Mouse (Mus musculus) neural tube, embryonic 15.5 days (tissue): ENCODE measurements around the gene Erp27. TPM values are rescaled to one million over a fixed set of nuclear protein-coding genes. Genes with fewer than 3 reads are reported as not detected.

Experiments
- ATAC-seq: fragments of 200-750 bp; cut with Nextera tagmentation; 2 replicates; pipeline ENCODE4 v1.8.0; 2017; ENCODE audit warnings: mild to moderate bottlenecking, moderate TSS enrichment, moderate library complexity; ENCODE audit not compliant: low FRiP score
- H3K27ac ChIP-seq: fragments of 300-500 bp; sonication (generic); replicated peaks from 2 replicates; pipeline ENCODE4 v1.5.1; 2015; ENCODE audit warnings: mild to moderate bottlenecking, inconsistent platforms
- H3K27me3 ChIP-seq: fragments of 300-500 bp; sonication (generic); replicated peaks from 2 replicates; pipeline ENCODE4 v1.6.1; 2015; ENCODE audit warnings: inconsistent platforms
- H3K36me3 ChIP-seq: fragments of 300-500 bp; sonication (generic); 2 replicates; pipeline ENCODE4 v1.6.1; 2015; ENCODE audit warnings: inconsistent platforms
- H3K4me1 ChIP-seq: fragments of 300-500 bp; sonication (generic); 2 replicates; pipeline ENCODE4 v1.6.1; 2015; ENCODE audit warnings: inconsistent platforms
- H3K4me2 ChIP-seq: fragments of 300-500 bp; sonication (generic); 2 replicates; pipeline ENCODE4 v1.6.1; 2015; ENCODE audit warnings: inconsistent platforms, mild to moderate bottlenecking, moderate library complexity
- H3K4me3 ChIP-seq: fragments of 300-500 bp; sonication (generic); replicated peaks from 2 replicates; pipeline ENCODE4 v1.5.1; 2015; ENCODE audit warnings: mild to moderate bottlenecking, inconsistent platforms
- H3K9ac ChIP-seq: fragments of 300-500 bp; sonication (generic); replicated peaks from 2 replicates; pipeline ENCODE4 v1.6.1; 2015; ENCODE audit warnings: mild to moderate bottlenecking, inconsistent platforms
- H3K9me3 ChIP-seq: fragments of 300-500 bp; sonication (generic); replicated peaks from 2 replicates; pipeline ENCODE4 v1.6.1; 2016; ENCODE audit warnings: inconsistent platforms
- WGBS: fragments of 180-500 bp; shearing (Covaris S2); methylation state at CpG from one replicate; pipeline ENCODE4 v1.1.7; 2015; ENCODE audit warnings: mixed read lengths; 5-methylcytosine and 5-hydroxymethylcytosine counted together
- polyA plus RNA-seq: library from polyadenylated mRNA; unstranded; fragments of >200 nt; fragmentation: Nextera tagmentation; extraction: Ambion mirVana; gene quantifications from 2 replicates; pipeline ENCODE4 v1.2.1, GENCODE M21; 2015

Gene Erp27
- polyA plus RNA-seq, 1 experiment from 2014 or later = not detected

- Histone ChIP-seq H3K4me1 (no peaks in the 10 kb centered on the region; the same call in 1 of the 2 replicates), H3K27me3 (no peaks in the 10 kb centered on the region; the same call in 1 of the 2 replicates), H3K4me2 (no peak overlapping the region), H3K27ac (no peak overlapping the region), H3K4me3 (no peak overlapping the region), H3K9ac (no peak overlapping the region), H3K36me3 (no peaks in the 10 kb centered on the region), H3K9me3 (no peaks in the 10 kb centered on the region)
- WGBS = 93% methylated on average over 6 of the region's 6 CpGs
- ATAC-seq = no peak
Observed at GRCm38 (mm10) chr6:136883961-136884360, 38.0 kb downstream of the Erp27 start.

- no peak overlapping the region for H3K4me2 ChIP-seq
- no peaks in the 10 kb centered on the region for H3K36me3 ChIP-seq
- no peak overlapping the region for H3K27ac ChIP-seq
- 86% methylated on average over 3 of the region's 3 CpGs for WGBS
- no peaks in the 10 kb centered on the region; the same call in 1 of the 2 replicates for H3K27me3 ChIP-seq
- H3K9ac ChIP-seq = no peak overlapping the region
- no peaks in the 10 kb centered on the region for H3K9me3 ChIP-seq
- H3K4me3 ChIP-seq = no peak overlapping the region
- no peaks in the 10 kb centered on the region; the same call in 1 of the 2 replicates for H3K4me1 ChIP-seq
- ATAC-seq = no peak
Observed at GRCm38 (mm10) chr6:136883431-136883915, 38.5 kb downstream of the Erp27 start.

GRCm38 (mm10) chr6:136881678-136882077 is 40.3 kb downstream of the Erp27 start:
- WGBS = 84% methylated on average over 8 of the region's 8 CpGs
- Histone ChIP-seq H3K27me3 (no peaks in the 10 kb centered on the region; the same call in 1 of the 2 replicates), H3K9me3 (no peaks in the 10 kb centered on the region), H3K9ac (no peak overlapping the region), H3K4me1 (no peaks in the 10 kb centered on the region; the same call in 1 of the 2 replicates), H3K4me2 (no peak overlapping the region), H3K4me3 (no peak overlapping the region), H3K27ac (no peak overlapping the region), H3K36me3 (no peaks in the 10 kb centered on the region)
- no peak for ATAC-seq

GRCm38 (mm10) chr6:136875670-136876069 is 46.3 kb downstream of the Erp27 start, which contains the start of gene Mgp:
Gene Mgp (minus strand): TSS chr6:136875823.
- H3K27me3 ChIP-seq = no peaks in the 10 kb centered on the region
- H3K4me3 ChIP-seq = 0 out of 2 replicates have a peak within 1 kb of the TSS, but pooled peaks have one; percentile 3
- H3K9ac ChIP-seq = no peak within 1 kb of the TSS
- peak within 1 kb of the TSS; percentile 20 for H3K4me2 ChIP-seq
- ATAC-seq = no peak
- H3K27ac ChIP-seq = no peak within 1 kb of the TSS
- no peaks in the 10 kb centered on the region for H3K36me3 ChIP-seq
- H3K4me1 ChIP-seq = peaks cover 9% of the 10 kb centered on the region; the same call in 1 of the 2 replicates
- WGBS = 65% methylated on average over 9 of the region's 9 CpGs
- no peaks in the 10 kb centered on the region for H3K9me3 ChIP-seq

- WGBS = 44% methylated on average over 8 of the region's 8 CpGs
- H3K4me2 ChIP-seq = peak overlapping the region; percentile 20
- no peak for ATAC-seq
- 0 out of 2 replicates have a peak overlapping the region, but pooled peaks have one; percentile 3 for H3K4me3 ChIP-seq
- no peak overlapping the region for H3K9ac ChIP-seq
- no peak overlapping the region for H3K27ac ChIP-seq
- peaks cover 9% of the 10 kb centered on the region; the same call in 1 of the 2 replicates for H3K4me1 ChIP-seq
- no peaks in the 10 kb centered on the region for H3K9me3 ChIP-seq
- no peaks in the 10 kb centered on the region for H3K36me3 ChIP-seq
- H3K27me3 ChIP-seq = no peaks in the 10 kb centered on the region
Observed at GRCm38 (mm10) chr6:136874599-136874998, 47.4 kb downstream of the Erp27 start.

- Histone ChIP-seq H3K27ac (no peak overlapping the region), H3K4me2 (no peak overlapping the region), H3K36me3 (no peaks in the 10 kb centered on the region), H3K4me3 (no peak overlapping the region), H3K9ac (no peak overlapping the region), H3K4me1 (no peaks in the 10 kb centered on the region), H3K9me3 (no peaks in the 10 kb centered on the region), H3K27me3 (no peaks in the 10 kb centered on the region)
- WGBS = 89% methylated on average over 5 of the region's 5 CpGs
- no peak for ATAC-seq
Observed at GRCm38 (mm10) chr6:136868921-136869320, 53.1 kb downstream of the Erp27 start.

GRCm38 (mm10) chr6:136866150-136866549 is 55.8 kb downstream of the Erp27 start:
- 73% methylated on average over 4 of the region's 4 CpGs for WGBS
- Histone ChIP-seq H3K9me3 (no peaks in the 10 kb centered on the region), H3K36me3 (no peaks in the 10 kb centered on the region), H3K4me3 (no peak overlapping the region), H3K4me2 (no peak overlapping the region), H3K9ac (no peak overlapping the region), H3K4me1 (no peaks in the 10 kb centered on the region), H3K27me3 (no peaks in the 10 kb centered on the region), H3K27ac (no peak overlapping the region)
- ATAC-seq = no peak

GRCm38 (mm10) chr6:136865360-136865759 is 56.6 kb downstream of the Erp27 start:
- no peak overlapping the region for H3K4me3 ChIP-seq
- no peak overlapping the region for H3K4me2 ChIP-seq
- no peak for ATAC-seq
- H3K27me3 ChIP-seq = 0 out of 2 replicates have a peak, but pooled peaks cover under 1% of the 10 kb centered on the region
- no peak overlapping the region for H3K9ac ChIP-seq
- no peak overlapping the region for H3K27ac ChIP-seq
- H3K4me1 ChIP-seq = no peaks in the 10 kb centered on the region
- H3K36me3 ChIP-seq = no peaks in the 10 kb centered on the region
- no peaks in the 10 kb centered on the region for H3K9me3 ChIP-seq
- WGBS = 95% methylated on average over 5 of the region's 5 CpGs

- no peak overlapping the region for H3K4me2 ChIP-seq
- no peak overlapping the region for H3K9ac ChIP-seq
- H3K36me3 ChIP-seq = no peaks in the 10 kb centered on the region
- ATAC-seq = peak; percentile 74
- H3K4me1 ChIP-seq = peaks cover 3% of the 10 kb centered on the region; the same call in 1 of the 2 replicates
- 0 out of 2 replicates have a peak, but pooled peaks cover 3% of the 10 kb centered on the region for H3K27me3 ChIP-seq
- no peaks in the 10 kb centered on the region for H3K9me3 ChIP-seq
- WGBS = 49% methylated on average over 9 of the region's 9 CpGs
- no peak overlapping the region for H3K27ac ChIP-seq
- H3K4me3 ChIP-seq = no peak overlapping the region
Observed at GRCm38 (mm10) chr6:136861020-136861419, 61.0 kb downstream of the Erp27 start.

- WGBS = 79% methylated on average over 8 of the region's 8 CpGs
- Histone ChIP-seq H3K4me1 (peaks cover 3% of the 10 kb centered on the region; the same call in 1 of the 2 replicates), H3K36me3 (no peaks in the 10 kb centered on the region), H3K27ac (no peak overlapping the region), H3K27me3 (0 out of 2 replicates have a peak, but pooled peaks cover 3% of the 10 kb centered on the region), H3K4me3 (no peak overlapping the region), H3K9me3 (no peaks in the 10 kb centered on the region), H3K9ac (no peak overlapping the region), H3K4me2 (no peak overlapping the region)
- no peak for ATAC-seq
Observed at GRCm38 (mm10) chr6:136858420-136858819, 63.6 kb downstream of the Erp27 start.

- WGBS = 60% methylated on average over 11 of the region's 11 CpGs
- no peak for ATAC-seq
Observed at GRCm38 (mm10) chr6:136857873-136858260, 64.1 kb downstream of the Erp27 start.

More at GRCm38 (mm10) chr6:136857873-136858260, 64.1 kb downstream of the Erp27 start:
- H3K27me3 ChIP-seq = 0 out of 2 replicates have a peak, but pooled peaks cover 3% of the 10 kb centered on the region
- peaks cover 4% of the 10 kb centered on the region; the same call in 1 of the 2 replicates for H3K4me1 ChIP-seq
- no peaks in the 10 kb centered on the region for H3K36me3 ChIP-seq
- H3K9ac ChIP-seq = no peak overlapping the region
- peak overlapping the region; percentile 23; the same call in 1 of the 2 replicates for H3K27ac ChIP-seq
- no peak overlapping the region for H3K4me2 ChIP-seq
- no peaks in the 10 kb centered on the region for H3K9me3 ChIP-seq
- H3K4me3 ChIP-seq = no peak overlapping the region
